Mouse (Mus musculus) mature B cell (primary cell): ENCODE data around the gene Zfp362.

Source experiments
- in situ Hi-C: fragments of 300-500 bp; cut with MboI; formaldehyde crosslinking; loops from 2 replicates; pipeline ENCODE4 v1.14.3; 2019

The Zfp362 gene

DNA sequence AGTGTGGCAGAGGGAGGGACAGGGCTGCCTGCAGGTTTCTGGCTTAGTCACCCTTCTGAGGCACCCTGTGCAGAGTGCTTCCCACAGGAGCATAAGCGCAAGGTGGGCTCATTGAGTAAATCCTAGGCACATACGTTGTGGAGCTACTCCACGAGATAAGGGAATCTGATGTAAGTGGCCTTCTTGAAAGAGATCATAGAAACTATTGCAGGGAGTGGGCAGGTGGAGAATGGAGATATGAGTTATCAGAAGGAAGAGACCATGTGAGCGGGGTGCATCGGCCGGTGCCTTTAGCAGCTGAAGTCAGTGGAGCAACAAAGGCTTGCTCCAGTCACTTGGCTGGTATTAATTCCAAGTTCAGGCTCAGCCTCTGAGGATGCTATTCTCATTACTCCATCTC lies 45.8 kb downstream of the Zfp362 start:
- in situ Hi-C loops = no loop called here

DNA sequence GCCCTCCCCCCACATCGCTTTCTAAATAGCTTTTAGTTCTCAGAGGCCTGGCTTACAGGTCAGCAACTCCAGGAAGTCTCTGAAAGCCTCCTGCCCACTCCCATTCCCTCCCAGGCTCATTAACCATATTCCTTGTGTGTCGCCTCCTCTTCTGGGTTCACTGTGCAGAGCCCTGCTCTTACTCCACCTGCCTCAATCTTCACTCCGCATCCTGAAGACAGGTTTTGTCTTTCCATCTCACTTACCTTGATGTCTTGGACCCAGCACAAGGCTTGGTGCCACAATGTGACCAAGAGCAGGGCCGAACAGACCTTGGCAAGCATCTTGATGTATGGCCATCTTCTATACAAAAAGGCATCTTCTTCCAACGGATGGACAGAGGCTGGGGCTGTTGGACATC lies 46.6 kb downstream of the Zfp362 start:
- in situ Hi-C loops = no loop called here

DNA sequence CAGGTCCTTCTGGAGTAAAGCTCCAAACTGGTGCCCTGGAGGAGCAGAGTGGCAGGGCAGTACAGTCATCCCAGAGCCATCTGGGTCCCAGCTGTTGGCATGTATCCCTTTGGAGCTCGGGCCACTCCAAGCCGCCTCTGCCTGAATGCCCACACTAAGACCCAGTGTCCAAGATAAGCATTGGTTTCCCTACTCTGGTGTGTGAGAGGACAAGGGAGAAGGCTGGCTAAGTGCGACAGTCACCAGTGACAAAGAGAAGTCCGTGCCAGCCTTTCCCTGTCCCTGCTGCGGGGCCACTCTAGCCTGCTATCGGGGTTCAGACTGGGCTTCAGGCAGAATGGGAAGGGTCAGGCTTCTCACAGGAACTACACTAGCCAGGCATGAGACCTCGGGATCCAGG lies 49.9 kb downstream of the Zfp362 start:
- in situ Hi-C loops = no loop called here

DNA sequence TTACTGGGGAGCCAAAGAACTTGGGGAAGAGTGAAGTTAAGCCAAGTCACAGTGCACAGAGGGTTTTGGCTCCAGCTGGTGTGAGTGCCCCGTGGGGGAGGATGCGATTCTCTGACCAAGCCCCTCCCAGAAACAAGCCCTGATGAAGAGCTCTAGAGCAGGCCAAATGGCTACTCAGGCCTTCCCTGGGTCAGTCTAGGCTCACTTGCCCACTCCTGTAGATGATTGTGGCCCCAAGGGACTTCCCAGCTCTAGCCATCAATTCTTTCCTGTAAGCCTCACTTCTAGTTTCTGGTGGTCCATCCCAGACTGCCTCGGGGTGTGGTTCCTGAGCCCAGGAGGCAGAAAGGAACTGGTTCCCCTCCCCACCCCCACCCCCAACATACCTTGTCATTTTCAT lies 50.8 kb downstream of the Zfp362 start, which contains the start of gene A3galt2:
Gene A3galt2 (plus strand): TSS at position 301 of the 400 bp plus-strand sequence.
- in situ Hi-C loops = no loop called here

DNA sequence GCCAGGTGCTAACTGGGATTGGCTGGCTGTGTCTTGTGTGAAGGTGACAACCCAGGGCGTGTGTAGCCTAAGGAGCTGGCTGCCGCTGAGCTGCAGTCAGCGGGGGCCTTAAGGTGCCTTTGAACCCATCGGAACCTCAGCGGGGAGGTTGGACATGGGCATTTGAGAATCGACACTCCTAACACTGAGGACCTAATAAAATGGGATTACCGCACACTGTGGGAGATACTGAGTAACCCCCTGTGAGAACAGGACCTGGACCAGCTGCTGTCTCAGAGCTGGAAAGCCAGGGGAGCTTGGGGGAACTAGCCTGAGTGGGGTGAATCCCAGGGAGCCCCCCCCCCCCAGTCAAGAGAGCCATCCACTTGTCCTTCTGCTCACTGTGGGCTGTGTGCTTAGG lies 52.3 kb downstream of the Zfp362 start:
- in situ Hi-C loops = no loop called here

DNA sequence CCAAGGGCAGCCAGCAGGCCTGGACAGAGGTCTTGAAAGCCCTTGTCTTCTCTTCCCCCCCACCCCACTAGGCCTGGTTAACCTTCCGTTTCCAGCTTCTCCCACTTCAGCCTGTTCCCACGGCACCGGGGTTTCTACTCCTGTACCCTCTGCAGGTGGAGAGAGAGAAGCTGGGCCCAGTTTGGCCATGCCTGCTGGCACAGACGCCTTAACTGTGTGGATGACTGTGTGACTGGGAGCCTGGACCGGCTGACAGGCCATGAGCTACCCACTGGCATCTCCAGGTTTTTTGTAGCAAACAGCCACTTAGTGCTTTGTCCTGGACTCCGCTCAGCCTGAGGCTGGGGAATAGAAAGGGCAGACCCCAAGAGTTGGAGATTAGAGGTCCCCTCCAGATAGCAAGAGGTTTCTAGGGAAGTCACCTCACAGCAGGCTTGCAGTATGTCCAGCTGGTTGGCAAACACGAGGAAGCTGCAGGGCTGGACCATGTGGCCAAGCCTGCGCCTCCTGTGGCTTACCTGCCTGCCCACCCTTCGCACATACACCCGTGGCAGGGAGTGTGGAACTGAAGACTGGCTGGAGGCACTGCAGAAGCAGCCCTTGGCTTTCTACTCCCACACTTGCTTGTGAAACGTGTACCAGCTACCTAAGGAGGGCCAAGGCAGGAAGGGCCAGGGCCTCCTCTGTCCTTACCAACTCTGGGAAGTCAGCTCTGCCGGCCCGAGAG lies 53.7 kb downstream of the Zfp362 start:
- in situ Hi-C loops = no loop called here

DNA sequence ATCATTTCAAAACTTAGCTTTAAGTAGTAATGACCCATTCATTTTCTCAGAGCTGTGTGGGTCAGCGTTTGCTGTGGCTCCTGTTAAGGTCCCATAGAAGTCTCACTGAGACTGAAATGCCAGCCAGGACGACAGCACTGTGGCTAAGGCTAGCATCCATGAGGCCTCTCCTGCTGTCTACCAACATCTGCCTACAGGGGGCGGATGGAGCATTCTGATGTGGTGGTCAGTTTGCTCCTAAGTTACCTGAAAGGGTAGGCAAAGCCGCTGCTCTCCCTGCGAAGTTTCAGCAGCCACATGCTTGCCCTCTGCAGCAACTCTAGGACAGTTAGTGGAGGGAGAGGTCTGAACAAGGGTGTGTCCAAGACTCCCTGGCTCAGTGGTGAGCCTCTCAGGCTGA lies 54.8 kb downstream of the Zfp362 start:
- in situ Hi-C loops = no loop called here

DNA sequence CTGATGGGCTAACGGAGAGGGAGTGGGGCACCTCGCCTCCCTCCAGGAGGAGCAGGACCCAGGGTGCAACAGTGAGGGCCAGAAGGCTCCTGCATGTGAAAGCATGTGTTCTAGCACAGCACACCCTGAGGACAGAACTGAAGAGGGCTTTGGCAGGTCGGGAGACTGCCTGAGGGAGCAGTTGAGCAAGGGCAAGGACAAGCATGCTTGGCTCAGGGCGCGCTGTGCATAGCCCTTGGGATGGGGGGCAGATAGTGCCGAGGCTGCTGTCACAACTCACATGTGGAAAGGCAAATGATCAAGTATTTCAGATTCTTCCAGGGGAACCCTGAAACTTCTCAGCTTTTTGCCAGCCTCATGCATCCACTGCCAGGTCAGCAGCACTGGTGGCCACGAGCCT lies 57.5 kb downstream of the Zfp362 start:
- in situ Hi-C loops = no loop called here

DNA sequence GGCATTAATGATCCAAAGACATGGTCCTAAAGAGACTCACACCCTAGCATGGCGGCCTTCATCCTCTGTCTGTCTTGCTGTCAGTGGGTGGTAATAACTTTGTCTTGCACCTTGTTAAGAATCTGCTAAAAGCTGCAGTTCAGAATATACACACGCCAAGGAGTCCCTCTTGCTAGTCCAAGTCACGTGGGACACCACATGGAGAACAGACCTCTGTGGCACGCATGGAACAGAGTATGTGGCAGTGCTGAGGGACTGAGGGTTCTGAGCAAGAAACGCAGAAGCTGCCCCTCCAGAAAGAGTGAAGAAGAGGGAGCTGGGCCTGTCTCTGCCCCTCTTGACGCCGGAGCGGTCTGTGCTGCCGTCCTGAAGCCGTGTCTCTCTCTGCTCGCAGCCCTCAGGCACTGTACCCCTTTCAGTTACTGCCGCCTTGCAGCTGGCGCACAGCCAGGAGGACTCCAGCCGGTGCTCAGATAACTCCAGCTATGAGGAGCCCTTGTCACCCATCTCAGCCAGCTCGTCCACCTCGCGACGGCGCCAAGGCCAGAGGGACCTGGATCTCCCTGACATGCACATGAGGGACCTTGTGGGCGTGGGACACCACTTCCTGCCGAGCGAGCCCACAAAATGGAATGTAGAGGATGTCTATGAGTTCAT lies 58.1 kb downstream of the Zfp362 start:
- in situ Hi-C loops = no loop called here

DNA sequence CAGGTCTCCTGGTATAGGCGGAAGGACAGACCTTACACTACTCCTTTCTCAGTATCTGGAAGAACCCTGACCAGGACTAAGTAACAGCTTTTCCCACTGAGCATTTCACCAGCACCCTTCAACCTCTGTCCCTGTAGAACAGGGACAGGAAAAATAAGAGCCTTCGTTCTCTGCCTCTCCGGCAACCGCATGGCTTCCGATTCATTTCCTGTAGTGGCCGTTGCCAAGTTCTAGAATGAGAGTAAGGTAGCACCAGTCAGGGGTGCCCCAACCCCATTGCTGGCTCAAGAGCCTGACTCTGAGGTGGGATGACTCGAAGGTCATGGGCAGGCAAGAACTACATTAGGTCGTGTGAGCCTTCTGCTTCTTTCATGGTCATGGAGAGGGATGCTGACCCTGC lies 60.7 kb downstream of the Zfp362 start:
- in situ Hi-C loops = no loop called here

DNA sequence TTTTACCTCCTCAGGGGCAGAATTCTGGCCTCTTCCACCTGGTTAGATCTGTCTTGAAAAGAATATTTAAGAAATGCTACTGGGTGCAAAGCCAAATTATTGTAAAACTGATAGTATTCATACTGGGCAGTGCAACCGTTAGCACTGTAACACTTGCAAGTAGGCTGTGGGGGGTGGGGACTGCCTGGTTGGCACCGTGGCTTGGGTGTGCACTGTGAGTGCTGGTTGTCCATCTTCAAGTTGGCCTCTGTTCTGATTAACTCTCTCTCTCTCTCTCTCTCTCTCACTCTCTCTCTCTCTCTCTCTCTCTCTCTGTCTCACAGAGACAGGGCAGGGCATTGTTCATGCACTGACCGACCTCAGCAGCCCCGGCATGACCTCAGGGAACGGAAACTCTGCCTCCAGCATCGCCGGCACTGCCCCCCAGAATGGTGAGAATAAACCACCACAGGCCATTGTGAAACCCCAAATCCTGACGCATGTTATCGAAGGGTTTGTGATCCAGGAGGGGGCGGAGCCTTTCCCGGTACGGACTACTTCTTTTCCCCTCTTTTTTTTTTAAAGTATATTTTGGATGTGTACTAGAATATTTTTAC lies 62.7 kb downstream of the Zfp362 start:
- in situ Hi-C loops = no loop called here

DNA sequence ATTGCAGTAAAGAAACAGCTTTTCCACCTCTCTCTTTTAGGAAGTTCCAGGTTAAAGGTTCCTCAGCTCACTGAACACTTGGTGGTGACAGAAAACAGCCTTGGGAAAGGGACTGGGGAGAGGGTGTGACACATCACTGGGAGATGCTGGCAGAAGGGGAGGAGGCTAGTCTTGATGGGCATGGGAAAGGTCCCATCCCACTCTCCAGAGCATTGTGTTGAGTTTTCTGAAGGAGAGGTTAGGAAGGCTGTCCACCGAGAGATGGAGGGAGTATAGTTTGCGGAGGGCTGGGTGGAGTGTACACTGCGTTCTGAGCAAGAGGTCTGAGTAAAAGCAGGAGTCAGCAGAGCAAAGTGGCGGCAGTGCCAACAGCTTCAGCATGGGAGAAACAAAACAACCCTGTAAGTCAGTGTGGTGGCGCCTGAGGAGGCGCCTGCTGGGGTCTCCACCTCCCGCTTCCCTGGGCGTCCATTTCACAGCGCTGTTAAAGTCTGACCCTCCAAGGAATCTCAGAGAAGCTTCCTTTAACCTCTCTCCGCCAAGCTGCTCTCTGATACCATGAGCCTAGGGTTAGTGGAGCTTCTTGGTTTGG lies 63.4 kb downstream of the Zfp362 start:
- in situ Hi-C loops = no loop called here

DNA sequence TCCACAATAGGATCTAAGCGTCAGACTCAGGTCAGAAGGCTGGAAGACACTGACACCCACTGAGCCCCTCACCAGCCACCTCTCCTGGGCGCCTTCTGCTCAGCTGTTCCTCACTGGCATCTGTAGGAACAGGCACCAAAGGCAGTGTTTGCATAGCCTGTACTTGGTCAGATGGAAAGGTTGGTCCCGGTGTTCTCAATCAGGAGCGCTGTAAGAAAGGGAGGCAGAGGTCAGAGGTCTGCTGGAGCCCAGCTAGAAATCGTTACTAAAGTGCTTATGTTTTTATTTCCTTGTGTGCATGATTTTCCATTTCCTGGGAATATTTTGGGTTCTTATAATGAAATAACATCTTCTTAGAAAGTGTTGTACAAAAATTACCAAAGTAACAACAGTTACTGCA lies 63.9 kb downstream of the Zfp362 start:
- in situ Hi-C loops = no loop called here

DNA sequence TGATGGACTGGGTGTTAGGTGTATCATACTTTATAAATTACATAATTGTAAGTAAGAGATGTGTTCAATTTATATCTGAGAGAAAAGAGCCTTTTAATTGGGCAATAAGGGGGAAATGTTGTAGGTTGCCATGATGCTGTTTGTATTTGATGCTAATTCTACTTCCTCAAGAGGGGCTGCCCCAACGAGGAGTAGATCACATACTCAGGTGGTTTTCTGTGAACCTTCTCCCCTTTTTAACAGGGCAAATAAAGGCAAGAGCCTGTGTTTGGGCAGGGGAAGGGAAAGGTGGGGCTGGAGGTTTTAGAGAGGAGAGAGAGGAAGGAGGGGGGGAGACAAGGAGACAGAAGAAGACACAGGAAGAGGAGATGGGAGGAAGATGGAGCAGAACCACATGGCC lies 65.0 kb downstream of the Zfp362 start:
- in situ Hi-C loops = no loop called here

DNA sequence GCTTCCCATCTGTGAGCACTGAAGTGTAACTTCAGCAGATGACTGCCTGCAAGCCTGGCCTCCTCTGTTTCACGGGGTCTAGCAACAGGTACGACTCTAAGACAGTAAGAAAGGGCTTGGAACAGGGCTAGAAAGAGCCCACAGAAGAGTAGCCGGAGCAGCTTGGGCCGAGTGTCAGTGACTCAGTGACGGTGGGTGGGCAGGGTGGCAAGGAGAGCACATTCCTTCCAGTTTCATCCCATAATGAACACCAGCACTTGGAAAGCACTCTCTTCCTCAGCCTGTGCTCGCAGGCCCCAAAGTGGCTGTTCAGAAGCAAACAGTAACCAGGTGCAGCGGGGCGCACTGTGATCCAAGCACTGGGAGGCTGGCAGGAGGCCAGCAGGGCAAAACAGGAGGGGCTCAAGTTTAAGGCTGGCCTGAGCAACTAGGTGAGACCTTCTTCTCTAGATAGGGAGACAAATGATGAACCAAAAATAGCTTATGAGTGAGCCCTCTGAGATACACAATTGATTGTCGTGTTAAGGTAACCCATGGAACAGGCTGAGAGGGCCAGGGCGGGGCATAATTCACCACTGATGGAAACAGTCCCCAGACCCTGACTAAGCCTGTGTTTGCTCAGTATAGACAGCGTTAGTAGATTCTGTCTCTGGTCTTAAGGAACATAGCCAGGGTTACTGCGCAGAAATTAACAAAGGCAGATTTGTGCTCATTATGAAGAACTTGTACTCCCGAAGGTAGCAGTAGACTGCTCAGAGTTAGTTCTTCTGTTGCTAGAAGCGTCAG lies 67.8 kb downstream of the Zfp362 start:
- in situ Hi-C loops = no loop called here

DNA sequence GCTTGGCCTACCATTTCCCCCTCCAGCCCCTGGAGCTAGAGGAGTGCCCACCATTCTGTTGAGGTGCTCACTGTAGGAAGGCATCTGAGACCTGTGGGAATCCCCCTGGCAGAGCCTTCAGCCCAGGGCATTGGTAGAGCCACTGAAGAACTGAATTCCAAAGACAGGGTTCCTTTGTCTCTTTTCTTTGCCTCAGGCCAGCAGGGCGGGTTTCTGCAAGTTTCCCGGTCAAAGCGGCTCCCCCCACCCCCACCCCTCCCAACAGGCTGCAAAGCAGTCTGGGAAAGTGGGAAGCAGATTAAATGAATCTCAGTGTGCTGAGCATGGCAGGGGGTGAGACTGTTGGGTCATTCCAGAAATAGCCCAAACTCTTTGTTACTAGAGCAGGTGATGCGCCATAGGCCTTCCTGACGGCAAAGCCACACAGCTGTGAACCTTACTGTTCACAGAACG lies 68.7 kb downstream of the Zfp362 start:
- in situ Hi-C loops = no loop called here

DNA sequence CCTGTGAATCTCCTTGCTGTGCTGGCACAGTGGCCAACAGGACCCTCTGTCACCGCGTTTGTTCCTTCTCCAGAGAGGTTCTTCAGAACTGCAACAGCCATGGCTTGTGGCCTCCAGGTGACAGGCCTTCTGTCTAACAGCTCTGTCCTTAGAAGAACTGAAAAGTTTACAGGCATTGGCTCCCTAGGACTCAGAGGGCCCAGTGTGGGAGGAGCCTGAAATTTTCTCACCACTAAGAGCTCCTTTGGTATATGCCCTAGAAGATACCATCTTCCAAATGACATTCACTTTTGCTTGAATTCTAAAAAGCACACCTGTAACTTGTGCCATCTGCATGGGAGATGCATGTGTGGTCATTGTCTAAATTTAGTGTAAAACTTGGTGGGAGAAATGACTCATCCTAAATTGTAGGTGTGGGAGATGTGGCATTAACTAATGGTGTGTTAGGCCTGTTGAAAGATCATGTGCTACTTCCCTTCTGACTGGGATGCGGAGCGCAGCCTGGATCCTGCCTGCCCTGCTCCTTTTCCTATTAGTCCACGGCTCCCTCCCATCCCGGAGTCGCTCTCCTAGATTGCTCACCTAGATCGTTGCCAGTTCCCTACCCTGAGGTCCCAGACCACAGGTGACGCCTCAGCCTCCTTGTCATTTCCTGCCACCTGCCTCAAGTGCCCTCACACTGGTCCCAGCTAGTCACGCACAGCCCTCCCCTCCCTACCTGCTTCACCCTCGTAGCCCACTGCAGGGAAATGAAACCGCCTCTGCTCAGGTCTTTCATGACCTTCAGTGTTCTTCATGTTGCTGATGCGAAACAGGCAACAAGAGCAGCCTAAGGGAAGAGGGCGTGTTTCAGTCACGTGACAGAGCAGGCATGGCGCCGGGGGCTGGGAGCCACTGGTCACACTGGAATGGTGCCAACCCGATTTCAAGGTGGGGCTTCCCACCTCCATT lies 70.8 kb downstream of the Zfp362 start:
- in situ Hi-C loops = no loop called here

DNA sequence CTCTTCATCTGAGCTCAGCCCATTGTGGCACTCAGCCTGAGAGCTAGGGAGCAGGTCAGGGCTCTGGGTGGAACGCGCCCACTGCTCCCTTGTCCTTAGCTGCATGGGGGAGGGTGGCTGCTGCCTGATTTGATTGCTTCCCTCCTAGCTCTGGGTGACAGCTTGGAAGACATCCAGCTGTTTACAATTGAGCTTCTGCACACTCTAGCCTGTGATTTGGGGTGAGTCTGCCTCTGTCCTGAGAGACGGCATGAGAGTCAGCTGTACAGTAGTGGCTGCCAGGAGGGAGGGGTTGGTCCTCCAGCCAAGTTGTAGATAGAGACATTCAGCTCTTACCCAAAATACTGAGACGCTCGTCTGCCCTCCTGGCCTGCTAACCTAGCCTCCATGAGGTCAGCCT lies 71.6 kb downstream of the Zfp362 start:
- in situ Hi-C loops = no loop called here

DNA sequence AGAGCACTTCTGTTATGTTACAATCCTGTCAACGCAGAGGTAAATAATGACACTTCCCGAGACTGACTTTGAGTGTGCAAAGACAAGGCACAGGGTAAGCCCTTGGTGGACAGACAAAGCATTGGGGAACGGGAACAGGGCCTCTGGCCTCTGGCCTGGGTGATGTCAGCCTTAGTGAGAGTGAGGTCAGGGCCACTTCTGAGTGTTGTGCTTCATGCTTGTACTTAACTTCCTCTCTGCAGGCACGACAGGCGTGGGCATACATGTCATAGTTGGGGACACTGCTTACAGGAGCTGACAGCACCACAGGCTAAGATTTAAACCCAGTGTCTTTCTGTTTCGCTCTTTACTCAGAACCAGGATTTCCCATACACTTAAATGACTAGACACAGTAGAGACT lies 72.3 kb downstream of the Zfp362 start:
- in situ Hi-C loops = no loop called here

DNA sequence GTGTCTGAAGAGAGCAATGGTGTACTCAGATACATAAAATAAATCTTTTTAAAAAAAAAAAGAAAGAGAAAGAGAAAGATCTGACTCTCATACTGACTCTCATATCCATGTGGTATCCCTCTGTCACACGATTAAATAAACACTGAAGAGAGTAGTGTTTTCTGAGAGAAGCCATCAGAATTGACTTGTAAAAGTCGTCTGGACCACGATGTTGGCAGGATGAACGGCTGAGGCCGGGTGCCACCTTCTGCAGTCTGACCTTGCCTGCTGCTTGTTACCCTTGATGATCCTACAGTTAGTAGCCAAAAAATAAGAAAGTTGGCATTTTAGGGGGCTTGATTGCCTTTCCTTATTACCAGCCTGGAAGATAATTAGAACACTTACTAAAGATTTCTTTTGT lies 73.1 kb downstream of the Zfp362 start:
- in situ Hi-C loops = no loop called here

DNA sequence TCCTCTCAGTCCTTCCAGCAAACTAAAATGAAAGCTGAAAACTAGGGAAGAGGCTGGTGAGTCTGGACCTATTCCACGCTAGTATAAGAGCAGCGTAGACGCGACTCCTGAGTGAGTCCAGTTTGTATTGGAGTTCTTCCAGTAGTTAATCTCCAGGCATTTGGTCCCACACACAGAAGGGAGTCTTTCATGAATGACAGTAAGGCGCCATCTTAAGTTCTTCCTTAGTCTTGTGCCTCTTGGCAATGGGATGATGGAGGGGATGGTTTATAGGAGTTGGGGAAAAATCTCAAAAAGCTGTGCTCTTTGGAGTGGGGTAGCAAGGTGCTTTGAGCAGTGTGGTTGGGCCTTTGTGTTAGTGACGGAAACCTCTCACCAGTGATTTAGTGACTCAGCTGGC lies 75.6 kb downstream of the Zfp362 start:
- in situ Hi-C loops = no loop called here
